Mouse (Mus musculus) limb, embryonic 14.5 days (tissue): ENCODE measurements around the gene Dpm2. TPM values are rescaled to one million over a fixed set of nuclear protein-coding genes. Genes with fewer than 3 reads are reported as not detected.

Experiments used
- ATAC-seq: fragments of 200-750 bp; cut with Nextera tagmentation; 2 replicates; pipeline ENCODE4 v1.8.0; 2017; ENCODE audit warnings: low read depth, moderate number of reproducible peaks, moderate TSS enrichment; ENCODE audit not compliant: low FRiP score
- DNase-seq: peaks from one replicate; pipeline ENCODE4 v3.0.0-alpha.2; 2015; ENCODE audit warnings: low spot score
- H3K27ac ChIP-seq: fragments of 300-500 bp; sonication (generic); replicated peaks from 2 replicates; pipeline ENCODE4 v1.5.1; 2014; ENCODE audit warnings: low read depth, mild to moderate bottlenecking, low read length, moderate library complexity, mixed read lengths
- H3K27me3 ChIP-seq: fragments of 300-500 bp; sonication (generic); 2 replicates; pipeline ENCODE4 v1.6.1; 2014; ENCODE audit warnings: low read length, mixed read lengths; ENCODE audit not compliant: control insufficient read depth, insufficient read depth
- H3K36me3 ChIP-seq: fragments of 300-500 bp; sonication (generic); 2 replicates; pipeline ENCODE4 v1.6.1; 2014; ENCODE audit warnings: mild to moderate bottlenecking, low read length, moderate library complexity, mixed read lengths; ENCODE audit not compliant: control insufficient read depth, insufficient read depth
- H3K4me1 ChIP-seq: fragments of 300-500 bp; sonication (generic); 2 replicates; pipeline ENCODE4 v1.6.1; 2014; ENCODE audit warnings: antibody characterized with exemption, low read length, mixed read lengths; ENCODE audit not compliant: control insufficient read depth, insufficient read depth
- H3K4me2 ChIP-seq: fragments of 300-500 bp; sonication (generic); replicated peaks from 2 replicates; pipeline ENCODE4 v1.6.1; 2014; ENCODE audit warnings: low read depth, mild to moderate bottlenecking, low read length, moderate library complexity; ENCODE audit not compliant: severe bottlenecking
- H3K4me3 ChIP-seq: fragments of 300-500 bp; sonication (generic); replicated peaks from 2 replicates; pipeline ENCODE4 v1.5.1; 2014; ENCODE audit warnings: low read length
- H3K9ac ChIP-seq: fragments of 300-500 bp; sonication (generic); 2 replicates; pipeline ENCODE4 v1.6.1; 2014; ENCODE audit warnings: mild to moderate bottlenecking, low read depth, low read length, moderate library complexity; ENCODE audit not compliant: severe bottlenecking
- H3K9me3 ChIP-seq: fragments of 300-500 bp; sonication (generic); 2 replicates; pipeline ENCODE4 v1.6.1; 2016; ENCODE audit warnings: low read length; ENCODE audit not compliant: control insufficient read depth
- POLR2A ChIP-seq: fragments of 200-500 bp; IDR thresholded peaks from 2 replicates; pipeline ENCODE4 v1.8.0; 2012; ENCODE audit warnings: inconsistent platforms, mild to moderate bottlenecking, moderate library complexity, borderline replicate concordance; ENCODE audit not compliant: insufficient read depth, insufficient read length; ENCODE audit errors: extremely low read depth
- WGBS: fragments of 180-500 bp; shearing (Covaris S2); extraction: QIAGEN DNeasy Blood & Tissue Kit; methylation state at CpG from one replicate; pipeline ENCODE4 v1.1.7; 2014; 5-methylcytosine and 5-hydroxymethylcytosine counted together
- polyA plus RNA-seq, 2 experiments: library from polyadenylated mRNA; depleted of rRNA in 1 of 2; stranded (reverse) in 1 of 2; unstranded in 1 of 2; fragments of >200 nt; fragmentation: Nextera tagmentation in 1 of 2; extraction: Ambion mirVana in 1 of 2; gene quantifications; 2 replicates each; pipeline versions ENCODE4 v1.2.1 to v1.2.3; 2012 to 2014

Dpm2 gene
- polyA plus RNA-seq, 2 experiments: 122 to 146 TPM

- Histone ChIP-seq H3K9me3 (no peaks in the 10 kb centered on the region), H3K4me1 (peaks cover 27% of the 10 kb centered on the region), H3K36me3 (no peaks in the 10 kb centered on the region; the same call in 1 of the 2 replicates), H3K27me3 (no peaks in the 10 kb centered on the region), H3K27ac (no peak overlapping the region), H3K9ac (no peak overlapping the region), H3K4me3 (no peak overlapping the region), H3K4me2 (no peak overlapping the region)
- 90% methylated on average over 5 of the region's 5 CpGs for WGBS
- DNase-seq (no peak), ATAC-seq (no peak)
- no peak for TF ChIP-seq POLR2A
These were observed 23.3 kb upstream of the Dpm2 start for GRCm38 (mm10) chr2:32547380-32547779.

- no peak for TF ChIP-seq POLR2A
- WGBS: 91% methylated on average over 7 of the region's 7 CpGs
- Histone ChIP-seq H3K9me3 (no peaks in the 10 kb centered on the region), H3K4me2 (no peak overlapping the region), H3K36me3 (no peaks in the 10 kb centered on the region; the same call in 1 of the 2 replicates), H3K4me3 (no peak overlapping the region), H3K27ac (no peak overlapping the region), H3K27me3 (no peaks in the 10 kb centered on the region), H3K9ac (no peak overlapping the region), H3K4me1 (peaks cover 20% of the 10 kb centered on the region)
- no peak for DNase-seq
- no peak for ATAC-seq
These were observed 22.5 kb upstream of the Dpm2 start for GRCm38 (mm10) chr2:32547964-32548739.

GRCm38 (mm10) chr2:32549171-32549570 is 21.5 kb upstream of the Dpm2 start:
- no peak overlapping the region for H3K9ac ChIP-seq
- WGBS: 58% methylated on average over 9 of the region's 9 CpGs
- peaks cover 19% of the 10 kb centered on the region for H3K4me1 ChIP-seq

GRCm38 (mm10) chr2:32549764-32550163 is 20.9 kb upstream of the Dpm2 start:
- no peaks in the 10 kb centered on the region; the same call in 1 of the 2 replicates for H3K36me3 ChIP-seq
- 0 out of 2 replicates have a peak overlapping the region, but pooled peaks have one; percentile 0 for H3K4me2 ChIP-seq
- no peaks in the 10 kb centered on the region for H3K27me3 ChIP-seq
- H3K9ac ChIP-seq: peak overlapping the region; percentile 45
- ATAC-seq (peak; percentile 78), DNase-seq (peak; percentile 76)
- H3K4me1 ChIP-seq: peaks cover 19% of the 10 kb centered on the region
- peak overlapping the region; percentile 67 for H3K27ac ChIP-seq
- WGBS: 23% methylated on average over 6 of the region's 6 CpGs
- H3K4me3 ChIP-seq: no peak overlapping the region
- TF ChIP-seq POLR2A: no peak
- no peaks in the 10 kb centered on the region for H3K9me3 ChIP-seq

More at GRCm38 (mm10) chr2:32549171-32549570, 21.5 kb upstream of the Dpm2 start:
- DNase-seq (peak; percentile 33), ATAC-seq (no peak)
- Histone ChIP-seq H3K4me2 (no peak overlapping the region), H3K4me3 (no peak overlapping the region), H3K9me3 (no peaks in the 10 kb centered on the region), H3K36me3 (no peaks in the 10 kb centered on the region; the same call in 1 of the 2 replicates), H3K27ac (peak overlapping the region; percentile 67), H3K27me3 (no peaks in the 10 kb centered on the region)
- no peak for TF ChIP-seq POLR2A

GRCm38 (mm10) chr2:32551236-32551635 is 19.4 kb upstream of the Dpm2 start:
- no peak for DNase-seq
- Histone ChIP-seq H3K27me3 (no peaks in the 10 kb centered on the region), H3K4me1 (peaks cover 25% of the 10 kb centered on the region), H3K36me3 (no peaks in the 10 kb centered on the region; the same call in none of the 2 replicates), H3K9ac (no peak overlapping the region), H3K27ac (no peak overlapping the region), H3K9me3 (no peaks in the 10 kb centered on the region), H3K4me2 (no peak overlapping the region), H3K4me3 (no peak overlapping the region)
- 71% methylated on average over 5 of the region's 5 CpGs for WGBS
- ATAC-seq: no peak
- TF ChIP-seq POLR2A: no peak
